Mouse (Mus musculus): ENCODE results near the gene Ttc34. TPM values are rescaled to one million over a fixed set of nuclear protein-coding genes. Genes with fewer than 3 reads are reported as not detected.
A peak's percentile ranks its signal among the peaks of the same experiment; 100 is the strongest.

Gene Ttc34
- total RNA-seq (2017), result not detected in 2 replicates

DNA sequence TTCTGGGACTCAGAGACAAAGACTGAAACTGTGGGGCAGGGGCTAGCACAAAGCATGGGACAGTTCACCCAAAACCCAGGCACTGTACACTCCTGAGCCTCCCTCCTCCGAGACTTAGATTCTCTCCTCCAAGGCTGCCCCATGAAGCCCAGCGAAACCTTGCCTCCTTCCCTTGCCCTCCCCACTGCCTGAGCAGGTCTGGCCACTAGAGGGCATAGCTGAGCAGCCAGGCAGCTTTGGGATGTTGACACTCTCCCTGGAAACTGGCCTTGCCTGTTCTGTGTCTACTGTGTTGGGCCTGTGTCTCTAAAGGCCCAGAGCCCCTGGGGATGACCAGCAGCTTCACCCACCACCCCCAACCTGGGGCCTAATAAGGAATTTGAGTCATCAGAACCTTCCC, at the start of gene Ttc34:
Gene Ttc34, plus strand, starts transcription at position 290 of the 400 bp plus-strand sequence.
- peak; percentile 68 to 85 for ATAC-seq (replicated peaks in 1 of 2; ENCODE audit: insufficient read depth in 1 of 2, low FRiP score in 2 of 2, low TSS enrichment in 1 of 2, low read depth in 1 of 2, poor library complexity in 2 of 2, severe bottlenecking in 2 of 2)

DNA sequence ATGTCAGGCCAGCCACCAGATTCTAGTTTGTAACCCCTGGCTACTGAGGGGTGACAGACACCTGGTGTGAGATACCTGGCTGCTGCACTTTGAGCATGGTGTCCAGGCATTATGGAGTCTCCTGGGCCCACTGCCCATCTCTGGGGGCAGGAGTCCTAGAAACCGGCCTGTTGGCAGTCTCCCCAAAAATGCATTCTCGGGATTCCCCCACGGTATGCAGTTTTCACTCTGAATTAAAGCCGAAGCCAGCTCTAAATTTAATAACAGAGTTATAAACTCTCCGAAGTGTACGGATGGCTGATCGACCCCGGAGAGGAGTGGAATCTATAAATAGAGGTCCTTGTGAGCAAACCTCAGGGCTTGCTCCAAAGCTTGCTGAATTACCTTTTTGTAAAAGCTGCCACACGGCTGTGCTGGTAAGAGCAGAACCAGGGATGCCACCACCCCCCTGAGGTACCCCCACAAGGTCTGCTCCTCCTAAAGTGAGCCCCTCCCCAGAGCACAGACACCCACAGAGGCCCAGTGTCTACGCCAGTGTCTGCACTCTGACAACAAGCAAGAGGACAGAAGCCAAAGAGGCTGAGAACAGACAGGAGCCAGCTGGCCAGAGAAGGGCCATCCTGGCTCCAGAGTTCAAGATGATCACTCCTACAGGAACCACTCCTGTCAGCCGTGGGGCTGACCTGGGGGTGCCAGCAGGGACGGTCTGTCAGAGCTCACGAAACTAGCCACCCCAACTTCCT, 49.1 kb upstream of the Ttc34 start:
- ATAC-seq (replicated peaks in 1 of 2; ENCODE audit: insufficient read depth in 1 of 2, low FRiP score in 2 of 2, low TSS enrichment in 1 of 2, low read depth in 1 of 2, poor library complexity in 2 of 2, severe bottlenecking in 2 of 2), result no peak

GRCm38 (mm10) chr4:154791894-154792293, 45.4 kb upstream of the Ttc34 start:
- no peak for ATAC-seq (replicated peaks in 1 of 2; ENCODE audit: insufficient read depth in 1 of 2, low FRiP score in 2 of 2, low TSS enrichment in 1 of 2, low read depth in 1 of 2, poor library complexity in 2 of 2, severe bottlenecking in 2 of 2)

GRCm38 (mm10) chr4:154793499-154793898, 43.8 kb upstream of the Ttc34 start:
- ATAC-seq (replicated peaks in 1 of 2; ENCODE audit: insufficient read depth in 1 of 2, low FRiP score in 2 of 2, low TSS enrichment in 1 of 2, low read depth in 1 of 2, poor library complexity in 2 of 2, severe bottlenecking in 2 of 2), result no peak

DNA sequence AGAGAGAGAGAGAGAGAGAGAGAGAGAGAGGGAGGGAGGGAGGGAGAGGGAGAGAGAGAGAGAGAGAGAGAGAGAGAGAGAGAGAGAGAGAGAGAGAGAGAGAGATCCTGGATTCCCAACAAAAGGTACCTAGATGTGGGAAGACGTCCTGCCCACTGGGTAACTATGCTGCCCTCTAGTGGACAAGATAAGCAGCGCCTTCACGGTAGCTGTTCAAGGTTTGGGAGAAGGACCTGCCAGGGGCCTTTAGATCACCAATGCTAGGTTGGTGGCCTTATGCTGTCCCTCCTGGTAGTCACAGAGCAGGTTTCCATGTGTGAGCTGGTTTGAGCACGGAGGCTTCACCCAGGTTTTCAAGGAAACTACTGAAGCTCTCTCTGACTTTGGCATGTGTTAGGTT, 39.4 kb upstream of the Ttc34 start:
- peak in 1 of 2 experiments; percentile 59; a peak in 2 of 4 replicates for ATAC-seq (replicated peaks in 1 of 2; ENCODE audit: insufficient read depth in 1 of 2, low FRiP score in 2 of 2, low TSS enrichment in 1 of 2, low read depth in 1 of 2, poor library complexity in 2 of 2, severe bottlenecking in 2 of 2)

GRCm38 (mm10) chr4:154800543-154800942, 36.7 kb upstream of the Ttc34 start:
- ATAC-seq (replicated peaks in 1 of 2; ENCODE audit: insufficient read depth in 1 of 2, low FRiP score in 2 of 2, low TSS enrichment in 1 of 2, low read depth in 1 of 2, poor library complexity in 2 of 2, severe bottlenecking in 2 of 2), result no peak

DNA sequence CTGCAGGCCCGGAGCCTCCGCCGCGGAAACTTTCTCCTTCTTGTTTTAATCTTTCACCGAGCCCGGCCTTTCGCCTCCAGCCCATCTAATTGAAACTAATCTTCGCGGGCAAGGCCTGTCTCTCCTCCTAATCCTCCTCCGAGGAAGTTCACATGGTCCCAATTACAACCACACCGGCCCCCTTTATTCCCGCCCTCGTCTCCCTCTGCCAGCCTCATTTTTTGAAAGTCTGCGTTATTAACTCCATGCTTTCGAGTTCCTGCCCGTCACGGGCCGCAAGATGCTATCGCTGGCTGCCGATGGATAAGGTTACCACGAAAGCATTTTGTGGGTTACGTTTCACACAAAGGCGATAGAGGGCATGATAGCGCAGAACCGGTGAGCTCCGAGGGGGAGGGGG, 35.0 kb upstream of the Ttc34 start:
- ATAC-seq (replicated peaks in 1 of 2; ENCODE audit: insufficient read depth in 1 of 2, low FRiP score in 2 of 2, low TSS enrichment in 1 of 2, low read depth in 1 of 2, poor library complexity in 2 of 2, severe bottlenecking in 2 of 2), result peak in 1 of 2 experiments; percentile 18; a peak in 1 of 4 replicates

DNA sequence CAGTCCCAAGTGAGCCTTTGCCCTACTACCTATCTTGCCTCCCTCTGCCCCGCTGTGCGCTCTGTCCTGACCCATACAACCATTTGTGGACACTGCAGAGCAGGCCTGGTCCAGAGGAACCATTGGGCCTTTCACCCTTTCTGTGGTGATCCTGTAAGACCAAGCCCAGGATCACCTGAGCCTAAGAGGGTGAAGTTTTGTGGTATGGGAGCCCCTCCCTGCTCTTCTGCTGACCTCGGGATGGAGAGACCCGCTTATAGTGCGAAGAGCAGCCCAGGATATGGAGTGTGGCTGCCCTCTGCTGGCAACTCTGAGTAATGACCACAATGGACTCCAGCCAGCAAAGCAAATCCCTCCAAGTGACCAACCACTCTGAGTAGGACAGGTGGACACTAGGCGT, 11.6 kb upstream of the Ttc34 start:
- ATAC-seq (replicated peaks in 1 of 2; ENCODE audit: insufficient read depth in 1 of 2, low FRiP score in 2 of 2, low TSS enrichment in 1 of 2, low read depth in 1 of 2, poor library complexity in 2 of 2, severe bottlenecking in 2 of 2), result peak; percentile 24 to 80; a peak in 2 of 4 replicates

DNA sequence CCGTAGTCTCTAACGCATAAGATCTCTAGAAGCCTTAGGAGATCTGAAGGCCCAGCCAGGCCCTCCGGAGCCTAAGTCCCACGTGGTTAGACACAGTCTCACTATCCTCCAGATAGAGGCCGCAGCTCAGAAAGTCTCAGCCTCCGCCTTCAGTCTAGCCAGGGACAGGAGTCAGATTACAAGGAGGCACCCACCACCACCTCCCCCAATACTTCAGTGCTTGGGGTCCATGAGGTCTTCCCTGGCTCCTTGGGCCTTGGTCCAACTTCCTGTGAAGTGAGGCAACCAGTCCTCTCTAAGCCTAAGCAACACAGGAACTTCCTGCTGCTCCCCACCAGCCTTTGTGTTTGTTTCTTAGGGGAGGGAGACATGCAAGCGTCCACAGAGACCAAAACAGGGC, 11.0 kb upstream of the Ttc34 start:
- ATAC-seq (replicated peaks in 1 of 2; ENCODE audit: insufficient read depth in 1 of 2, low FRiP score in 2 of 2, low TSS enrichment in 1 of 2, low read depth in 1 of 2, poor library complexity in 2 of 2, severe bottlenecking in 2 of 2), result no peak

GRCm38 (mm10) chr4:154827181-154827580, 10.1 kb upstream of the Ttc34 start:
- no peak for ATAC-seq (replicated peaks in 1 of 2; ENCODE audit: insufficient read depth in 1 of 2, low FRiP score in 2 of 2, low TSS enrichment in 1 of 2, low read depth in 1 of 2, poor library complexity in 2 of 2, severe bottlenecking in 2 of 2)

- no peak for ATAC-seq (replicated peaks in 1 of 2; ENCODE audit: insufficient read depth in 1 of 2, low FRiP score in 2 of 2, low TSS enrichment in 1 of 2, low read depth in 1 of 2, poor library complexity in 2 of 2, severe bottlenecking in 2 of 2)
Observed at GRCm38 (mm10) chr4:154827861-154828610, 9.2 kb upstream of the Ttc34 start.

GRCm38 (mm10) chr4:154831915-154832573, 5.2 kb upstream of the Ttc34 start:
- ATAC-seq (replicated peaks in 1 of 2; ENCODE audit: insufficient read depth in 1 of 2, low FRiP score in 2 of 2, low TSS enrichment in 1 of 2, low read depth in 1 of 2, poor library complexity in 2 of 2, severe bottlenecking in 2 of 2), result no peak

DNA sequence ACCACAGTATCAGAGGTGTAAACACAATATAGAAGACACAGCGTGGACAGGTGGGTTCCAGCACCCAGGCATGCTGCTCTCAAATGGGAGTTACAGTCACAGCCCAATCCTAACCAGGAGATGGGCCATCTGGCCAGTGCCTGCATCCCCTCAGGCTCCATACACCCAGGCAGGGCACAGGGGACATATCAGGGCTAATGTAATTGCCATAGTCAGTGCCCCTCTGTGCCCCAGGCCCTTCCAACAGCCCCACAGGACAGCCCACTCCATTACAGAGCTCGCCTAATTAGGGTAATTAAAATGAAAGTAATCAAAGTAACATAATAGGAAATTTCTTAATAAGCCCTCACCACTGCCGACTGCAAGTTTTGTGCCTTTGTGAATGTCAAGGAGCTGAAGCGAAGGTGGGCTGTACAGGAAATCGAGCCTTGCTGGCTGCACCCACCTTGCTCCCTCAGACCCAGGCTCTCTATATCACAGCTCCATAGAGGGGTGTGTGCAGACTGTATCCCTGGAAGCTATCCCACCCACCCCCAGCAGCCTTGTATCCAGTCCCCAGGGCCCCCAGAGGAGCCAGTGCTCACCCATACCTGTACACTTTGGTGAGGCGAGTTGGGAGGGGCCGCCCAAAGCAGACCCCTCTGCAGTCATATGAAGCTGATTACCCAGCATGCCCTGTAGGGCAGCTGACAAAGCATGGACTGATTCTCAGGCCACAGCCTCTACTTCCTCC, 910 bp upstream of the Ttc34 start:
- ATAC-seq (replicated peaks in 1 of 2; ENCODE audit: insufficient read depth in 1 of 2, low FRiP score in 2 of 2, low TSS enrichment in 1 of 2, low read depth in 1 of 2, poor library complexity in 2 of 2, severe bottlenecking in 2 of 2), result no peak

DNA sequence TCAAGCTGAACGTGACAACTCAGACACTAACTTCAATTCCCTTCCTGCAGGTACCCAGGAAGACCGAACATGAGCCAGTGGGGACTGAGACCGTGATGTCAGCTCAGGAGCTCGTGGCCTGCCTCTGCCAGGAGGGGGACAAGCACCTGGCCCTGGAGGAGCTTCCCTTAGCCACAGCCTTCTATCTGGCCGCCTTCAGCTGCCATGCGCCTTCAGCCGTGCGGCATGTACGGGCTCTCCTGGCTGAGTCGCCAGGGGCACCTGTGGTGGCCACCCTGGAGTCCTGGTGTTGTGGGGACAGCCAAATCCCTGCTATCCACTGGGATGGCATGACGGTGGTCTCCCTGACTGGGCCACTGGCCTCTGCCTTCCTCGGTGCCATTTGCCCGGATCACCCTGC, 1.5 kb downstream of the Ttc34 start:
- ATAC-seq (replicated peaks in 1 of 2; ENCODE audit: insufficient read depth in 1 of 2, low FRiP score in 2 of 2, low TSS enrichment in 1 of 2, low read depth in 1 of 2, poor library complexity in 2 of 2, severe bottlenecking in 2 of 2), result no peak

DNA sequence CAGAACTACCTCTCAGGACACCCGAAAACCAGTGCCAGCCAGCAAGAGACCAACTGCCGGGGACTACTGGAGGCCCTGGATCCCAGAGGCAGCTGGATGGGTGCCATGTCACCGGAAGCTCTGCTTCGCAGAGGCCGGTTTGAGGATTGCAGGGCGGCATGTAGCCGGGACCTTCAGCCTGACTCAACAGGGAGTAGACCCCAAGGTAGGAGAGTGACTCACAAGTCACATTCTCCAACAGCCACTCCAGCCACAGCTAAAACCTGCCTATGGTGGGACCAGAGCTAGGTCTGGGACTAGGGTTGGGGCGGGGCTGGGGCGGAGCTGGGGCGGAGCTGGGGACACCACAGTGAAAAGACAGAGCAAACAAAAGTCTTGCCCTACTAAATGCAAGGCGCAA, 2.1 kb downstream of the Ttc34 start:
- ATAC-seq (replicated peaks in 1 of 2; ENCODE audit: insufficient read depth in 1 of 2, low FRiP score in 2 of 2, low TSS enrichment in 1 of 2, low read depth in 1 of 2, poor library complexity in 2 of 2, severe bottlenecking in 2 of 2), result no peak

DNA sequence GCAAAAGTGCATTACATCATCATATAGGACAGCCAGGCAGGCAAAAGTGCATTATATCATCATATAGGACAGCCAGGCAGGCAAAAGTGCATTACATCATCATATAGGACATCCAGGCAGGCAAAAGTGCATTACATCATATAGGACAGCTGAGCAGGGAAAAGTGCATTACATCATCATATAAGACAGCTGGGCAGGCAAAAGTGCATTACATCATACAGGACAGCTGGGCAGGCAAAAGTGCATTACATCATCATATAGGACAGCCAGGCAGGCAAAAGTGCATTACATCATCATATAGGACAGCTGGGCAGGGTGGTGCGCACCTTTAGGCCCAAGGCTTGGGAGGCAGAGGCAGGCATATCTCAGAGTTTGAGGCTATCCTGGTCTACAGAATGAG, 15.4 kb downstream of the Ttc34 start:
- no peak for ATAC-seq (replicated peaks in 1 of 2; ENCODE audit: insufficient read depth in 1 of 2, low FRiP score in 2 of 2, low TSS enrichment in 1 of 2, low read depth in 1 of 2, poor library complexity in 2 of 2, severe bottlenecking in 2 of 2)

GRCm38 (mm10) chr4:154853881-154854280, 16.6 kb downstream of the Ttc34 start:
- ATAC-seq (replicated peaks in 1 of 2; ENCODE audit: insufficient read depth in 1 of 2, low FRiP score in 2 of 2, low TSS enrichment in 1 of 2, low read depth in 1 of 2, poor library complexity in 2 of 2, severe bottlenecking in 2 of 2), result no peak

All from hematopoietic stem cell, adult 5-6 weeks (primary cell).